Mouse (Mus musculus) bone marrow, adult 2 months (tissue): ENCODE measurements around the gene Slc35f2. TPM values are rescaled to one million over a fixed set of nuclear protein-coding genes. Genes with fewer than 3 reads are reported as not detected.

Experiments
- H3K27ac ChIP-seq: fragments of 200-500 bp; 2 replicates; pipeline ENCODE4 v1.5.1; 2012; ENCODE audit warnings: low read depth, mild to moderate bottlenecking, control low read depth, inconsistent platforms, low read length; ENCODE audit not compliant: control insufficient read depth, poor library complexity, insufficient read depth
- H3K4me1 ChIP-seq: fragments of 200-500 bp; 2 replicates; pipeline ENCODE4 v1.6.1; 2011; ENCODE audit warnings: low read length; ENCODE audit not compliant: control insufficient read depth, insufficient read depth
- H3K4me3 ChIP-seq: fragments of 200-500 bp; replicated peaks from 2 replicates; pipeline ENCODE3; 2011; ENCODE audit warnings: mild to moderate bottlenecking, low read depth, low read length, control low read depth; ENCODE audit not compliant: control insufficient read depth
- CTCF ChIP-seq: fragments of 200-500 bp; IDR thresholded peaks from 2 replicates; pipeline ENCODE4 v1.5.1; 2011; ENCODE audit warnings: low read length, control low read depth; ENCODE audit not compliant: control insufficient read depth, insufficient read depth
- POLR2A ChIP-seq: fragments of 200-500 bp; IDR thresholded peaks from 2 replicates; pipeline ENCODE4 v1.6.1; 2011; ENCODE audit warnings: low read depth, mild to moderate bottlenecking, control low read depth, low read length, borderline replicate concordance; ENCODE audit not compliant: control insufficient read depth
- WGBS: fragments of 180-500 bp; shearing (Covaris S2); methylation state at CpG from one replicate; pipeline ENCODE4 v1.1.7; 2018; 5-methylcytosine and 5-hydroxymethylcytosine counted together
- polyA plus RNA-seq: library from polyadenylated mRNA; stranded (reverse); fragments of >200 nt; gene quantifications from 2 replicates; pipeline ENCODE4 v1.2.4, GENCODE M21; 2011; ENCODE audit warnings: low replicate concordance; ENCODE audit not compliant: missing spikeins, insufficient read depth, insufficient read length

Gene Slc35f2
- polyA plus RNA-seq, 1 experiment: 2.9 TPM

DNA sequence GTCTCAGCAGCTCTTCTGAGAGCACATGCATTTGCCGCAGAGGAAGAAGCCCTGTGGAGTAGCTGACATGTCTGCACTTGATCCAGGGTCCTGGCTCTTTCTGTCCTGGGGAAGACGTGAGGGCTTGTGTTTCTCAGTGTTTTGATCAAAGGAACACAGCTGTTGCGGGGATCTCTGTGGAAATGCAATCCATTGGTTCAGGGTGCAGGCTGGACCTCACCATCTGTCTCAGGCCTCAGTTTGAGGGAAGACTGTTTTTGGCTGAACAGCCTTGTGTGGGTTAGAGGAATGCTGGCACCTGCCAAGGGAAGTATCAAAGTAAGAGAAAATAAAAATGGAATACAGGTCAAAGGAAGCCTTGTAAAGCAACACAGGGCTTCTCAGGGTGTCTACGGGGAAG lies 64.6 kb downstream of the Slc35f2 start:
- WGBS: 76% methylated on average over 4 of the region's 4 CpGs
- no peak for TF ChIP-seq POLR2A
- no peak for TF ChIP-seq CTCF
- H3K27ac ChIP-seq: no peak overlapping the region
- no peak overlapping the region for H3K4me3 ChIP-seq
- no peaks in the 10 kb centered on the region; the same call in 1 of the 2 replicates for H3K4me1 ChIP-seq

DNA sequence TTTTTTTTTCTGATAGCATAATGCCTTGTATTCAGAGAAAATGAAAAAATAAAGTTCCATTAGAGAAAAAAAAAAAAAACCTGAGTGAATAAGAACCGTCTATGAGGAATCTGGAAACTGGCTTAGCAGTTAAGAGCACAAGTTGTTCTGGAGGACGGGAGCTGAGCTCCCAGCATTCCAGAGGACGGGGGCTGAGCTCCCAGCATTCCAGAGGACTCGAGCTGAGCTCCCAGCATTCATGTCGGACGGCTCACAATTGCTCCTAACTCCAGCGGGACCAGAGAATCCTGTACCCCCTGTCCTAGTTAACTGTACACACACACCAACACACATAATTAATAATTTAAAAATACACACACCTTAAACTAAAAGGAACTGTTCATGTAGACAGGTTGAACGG lies 67.5 kb downstream of the Slc35f2 start:
- no peak overlapping the region for H3K27ac ChIP-seq
- 79% methylated on average over 8 of the region's 8 CpGs for WGBS
- TF ChIP-seq CTCF: no peak
- TF ChIP-seq POLR2A: no peak
- no peaks in the 10 kb centered on the region; the same call in 1 of the 2 replicates for H3K4me1 ChIP-seq
- no peak overlapping the region for H3K4me3 ChIP-seq

DNA sequence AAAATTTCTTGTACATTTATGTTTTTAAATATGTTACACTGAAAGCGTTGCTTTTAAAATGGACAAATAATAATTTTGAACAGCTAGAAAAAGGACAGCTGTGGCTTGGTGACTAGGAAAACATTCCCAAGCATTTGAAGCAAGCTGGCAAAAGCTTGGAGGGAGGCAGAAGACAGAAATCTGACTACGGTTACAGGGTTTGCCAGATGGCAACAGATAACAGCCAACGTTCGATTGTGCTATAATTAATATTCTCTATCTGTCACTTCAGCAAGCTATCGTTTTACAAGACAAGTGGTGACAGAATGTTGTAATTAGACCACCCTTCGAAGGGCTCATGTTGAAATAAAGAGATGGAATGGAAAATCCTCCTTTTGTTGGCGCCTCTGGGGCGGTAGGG lies 77.2 kb downstream of the Slc35f2 start:
- Histone ChIP-seq H3K4me1 (no peaks in the 10 kb centered on the region), H3K4me3 (no peak overlapping the region), H3K27ac (no peak overlapping the region)
- TF ChIP-seq CTCF: no peak
- no peak for TF ChIP-seq POLR2A
- 79% methylated on average over 8 of the region's 8 CpGs for WGBS

DNA sequence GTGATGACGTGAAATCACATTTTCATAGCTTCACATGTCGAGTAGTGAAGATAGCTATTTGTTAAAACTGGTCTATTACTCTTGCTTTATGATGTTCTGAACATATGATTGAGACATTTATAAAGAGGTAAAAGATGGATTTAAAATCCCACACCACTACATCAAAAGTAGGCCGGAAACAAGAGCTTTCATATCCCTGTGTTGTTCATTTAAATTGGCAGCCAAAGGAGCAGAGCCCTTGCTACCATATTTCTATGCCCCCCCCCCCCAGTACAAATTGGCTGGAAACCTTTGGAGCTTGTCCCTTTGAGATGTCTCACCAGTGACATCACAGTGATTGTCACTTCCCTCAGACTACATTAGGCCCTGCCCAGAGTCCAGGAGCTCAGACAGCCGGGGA lies 78.5 kb downstream of the Slc35f2 start, which contains the start of gene Sln:
Gene Sln, plus strand, starts transcription at position 301 of the 400 bp plus-strand sequence.
- Histone ChIP-seq H3K4me1 (no peaks in the 10 kb centered on the region), H3K27ac (no peak within 1 kb of the TSS), H3K4me3 (no peak within 1 kb of the TSS)
- TF ChIP-seq CTCF: no peak
- TF ChIP-seq POLR2A: no peak
- WGBS: 76% methylated on average over 4 of the region's 4 CpGs

DNA sequence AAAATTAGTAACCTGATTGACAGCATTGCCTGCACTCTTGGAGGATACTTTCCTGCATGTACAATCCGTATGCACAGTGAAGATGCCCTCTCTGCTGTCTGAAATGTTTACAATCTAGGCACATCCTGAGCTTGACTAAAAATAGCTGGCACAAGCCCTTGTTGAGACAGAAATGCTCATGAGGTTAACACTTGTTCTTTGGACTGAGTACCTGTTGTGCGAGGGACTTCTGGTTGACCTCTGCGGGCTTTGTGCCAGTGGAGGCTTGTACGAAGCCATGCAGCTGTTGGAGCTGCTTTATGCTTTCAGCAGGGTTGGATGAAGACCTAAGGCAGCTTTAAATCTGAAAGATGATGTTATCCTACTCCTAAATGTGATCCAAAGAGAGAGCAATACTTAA lies 80.8 kb downstream of the Slc35f2 start:
- no peak for TF ChIP-seq CTCF
- no peak for TF ChIP-seq POLR2A
- Histone ChIP-seq H3K4me1 (no peaks in the 10 kb centered on the region), H3K4me3 (no peak overlapping the region), H3K27ac (no peak overlapping the region)
- 76% methylated on average over 4 of the region's 4 CpGs for WGBS

DNA sequence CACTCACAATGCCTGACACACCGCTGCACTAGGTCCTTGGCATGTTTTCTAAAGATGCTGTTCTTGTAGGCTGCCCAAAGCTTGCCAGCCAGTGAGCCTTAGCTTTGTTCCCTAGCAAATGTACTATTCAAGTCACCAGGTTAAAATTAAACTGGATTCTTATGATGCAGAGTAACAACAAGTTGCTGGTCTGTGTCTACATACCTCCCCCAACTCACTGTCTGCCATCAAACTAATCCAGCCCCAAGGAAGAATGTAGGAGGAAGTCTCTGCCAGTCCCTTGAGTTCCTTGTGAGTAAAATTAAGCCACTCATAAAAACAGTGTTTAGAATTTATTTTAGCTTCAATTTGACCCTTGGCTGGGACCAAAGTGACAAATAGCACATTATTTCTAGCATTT lies 82.3 kb downstream of the Slc35f2 start:
- H3K4me3 ChIP-seq: no peak overlapping the region
- TF ChIP-seq POLR2A (no peak), CTCF (no peak)
- 86% methylated on average over 1 of the region's 1 CpGs for WGBS

DNA sequence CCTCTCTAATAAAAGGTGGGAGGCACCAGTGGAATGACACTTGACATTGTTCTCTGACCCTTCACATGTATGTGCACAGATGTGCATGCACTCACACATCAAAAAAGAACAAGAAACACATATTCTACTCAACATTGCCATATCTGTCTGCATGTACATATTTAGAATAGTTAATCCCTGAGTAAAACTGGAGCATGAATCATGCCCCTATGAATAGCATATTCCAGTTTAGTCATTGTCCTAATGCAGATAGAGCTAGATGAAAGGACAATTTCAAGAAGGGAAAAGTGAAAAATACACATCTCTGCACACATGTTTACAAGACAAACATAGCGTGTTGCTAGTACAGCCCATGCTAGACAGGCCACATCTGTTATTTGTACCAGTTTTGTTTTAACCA lies 83.2 kb downstream of the Slc35f2 start:
- TF ChIP-seq POLR2A (no peak), CTCF (no peak)
- no peak overlapping the region for H3K27ac ChIP-seq
- H3K4me1 ChIP-seq: no peaks in the 10 kb centered on the region
- no peak overlapping the region for H3K4me3 ChIP-seq
- 51% methylated on average over 1 of the region's 1 CpGs for WGBS

More for the DNA sequence above, 82.3 kb downstream of the Slc35f2 start:
- no peak overlapping the region for H3K27ac ChIP-seq
- H3K4me1 ChIP-seq: no peaks in the 10 kb centered on the region

DNA sequence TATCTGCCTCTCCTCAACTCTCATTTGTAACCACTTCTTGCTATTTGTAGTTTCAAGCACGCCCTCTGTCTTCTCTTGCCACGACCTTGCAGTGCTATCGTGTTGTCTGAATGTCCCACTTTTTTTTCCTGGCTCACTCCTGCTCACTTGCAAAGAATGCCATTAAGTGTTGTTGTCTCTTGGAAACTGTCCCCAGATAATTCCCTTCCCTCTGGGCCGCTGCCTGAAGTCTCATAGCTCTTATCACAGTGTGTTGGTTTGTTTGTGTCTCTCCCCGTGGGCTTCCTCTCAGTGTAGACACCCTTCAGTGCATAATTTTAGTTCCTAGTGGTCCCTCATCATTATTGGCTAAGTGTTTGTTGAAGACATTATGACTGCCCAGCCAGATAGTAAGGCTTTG lies 86.5 kb downstream of the Slc35f2 start:
- H3K4me1 ChIP-seq: no peaks in the 10 kb centered on the region
- WGBS: 70% methylated on average over 5 of the region's 5 CpGs
- H3K27ac ChIP-seq: no peak overlapping the region
- TF ChIP-seq POLR2A (no peak), CTCF (no peak)
- no peak overlapping the region for H3K4me3 ChIP-seq

Other genes starting within 250 kb of the Slc35f2 start
- gene Atm, start 234.8 kb upstream of the Slc35f2 start, polyA plus RNA-seq: 3.6 and 5.2 TPM in 2 replicates
- gene Npat, start 234.5 kb upstream of the Slc35f2 start, polyA plus RNA-seq: 4.9 and 5.0 TPM in 2 replicates
- 22.7 and 23.0 TPM in 2 replicates for gene Acat1, start 161.2 kb upstream of the Slc35f2 start, polyA plus RNA-seq
- 8.6 and 13.0 TPM in 2 replicates for gene Cul5, start 101.5 kb upstream of the Slc35f2 start, polyA plus RNA-seq
- gene Rab39, start 65.3 kb upstream of the Slc35f2 start, polyA plus RNA-seq: 0.54 TPM in 1 of 2 replicates, not detected in the other
- gene Sln, start 78.6 kb downstream of the Slc35f2 start, polyA plus RNA-seq: not detected in 2 replicates
- 1.3 TPM in 1 of 2 replicates, not detected in the other for gene Elmod1, start 203.8 kb downstream of the Slc35f2 start, polyA plus RNA-seq